Mouse (Mus musculus): Measurements from ENCODE around the gene Aspdh. TPM values are rescaled to one million over a fixed set of nuclear protein-coding genes. Genes with fewer than 3 reads are reported as not detected.

Aspdh gene
- polyA plus RNA-seq (2017; shearing (Covaris generic)): 0.57 TPM

GRCm38 (mm10) chr7:44465111-44465510 lies at the start of gene Aspdh:
Gene Aspdh, plus strand, starts transcription at chr7:44465391.

GRCm38 (mm10) chr7:44428968-44429521 lies 36.1 kb upstream of the Aspdh start, which contains the start of gene Lrrc4b:
Gene Lrrc4b, plus strand, starts transcription at chr7:44429018.

GRCm38 (mm10) chr7:44467811-44468411 lies 2.7 kb downstream of the Aspdh start, which contains the start of gene Josd2:
Gene Josd2, plus strand, starts transcription at chr7:44467980.

GRCm38 (mm10) chr7:44495992-44496770 lies 31.0 kb downstream of the Aspdh start, which contains the start of the genes Emc10 and Fam71e1:
Gene Emc10, minus strand, starts transcription at chr7:44496529.
Gene Fam71e1, plus strand, starts transcription at chr7:44496581.

Other genes with a start within 250 kb of the Aspdh start
- not detected for gene Klk1b5, start 249.4 kb upstream of the Aspdh start, polyA plus RNA-seq (2017; shearing (Covaris generic))
- gene Klk1, start 240.0 kb upstream of the Aspdh start, polyA plus RNA-seq (2017; shearing (Covaris generic)): not detected
- not detected for gene Gm36864, start 229.2 kb upstream of the Aspdh start, polyA plus RNA-seq (2017; shearing (Covaris generic))
- gene 1700028J19Rik, start 218.7 kb upstream of the Aspdh start, polyA plus RNA-seq (2017; shearing (Covaris generic)): 0.62 TPM
- gene 2410002F23Rik, start 218.7 kb upstream of the Aspdh start, polyA plus RNA-seq (2017; shearing (Covaris generic)): 218 TPM
- gene Acp4, start 208.0 kb upstream of the Aspdh start, polyA plus RNA-seq (2017; shearing (Covaris generic)): not detected
- gene Gm15517, start 203.9 kb upstream of the Aspdh start, polyA plus RNA-seq (2017; shearing (Covaris generic)): not detected
- 0.29 TPM for gene Clec11a, start 158.5 kb upstream of the Aspdh start, polyA plus RNA-seq (2017; shearing (Covaris generic))
- gene Shank1, start 155.1 kb upstream of the Aspdh start, polyA plus RNA-seq (2017; shearing (Covaris generic)): 0.13 TPM
- 0.20 TPM for gene Syt3, start 81.3 kb upstream of the Aspdh start, polyA plus RNA-seq (2017; shearing (Covaris generic))
- not detected for gene 1700008O03Rik, start 79.6 kb upstream of the Aspdh start, polyA plus RNA-seq (2017; shearing (Covaris generic))
- 0.13 TPM for gene Lrrc4b, start 36.4 kb upstream of the Aspdh start, polyA plus RNA-seq (2017; shearing (Covaris generic))
- gene Josd2, start 2.6 kb downstream of the Aspdh start, polyA plus RNA-seq (2017; shearing (Covaris generic)): 61.2 TPM
- gene Emc10, start 31.1 kb downstream of the Aspdh start, polyA plus RNA-seq (2017; shearing (Covaris generic)): 164 TPM
- gene Fam71e1, start 31.2 kb downstream of the Aspdh start, polyA plus RNA-seq (2017; shearing (Covaris generic)): 2.0 TPM
- not detected for gene Mybpc2, start 59.3 kb downstream of the Aspdh start, polyA plus RNA-seq (2017; shearing (Covaris generic))
- gene Spib, start 66.7 kb downstream of the Aspdh start, polyA plus RNA-seq (2017; shearing (Covaris generic)): 0.54 TPM
- gene Pold1, start 83.5 kb downstream of the Aspdh start, polyA plus RNA-seq (2017; shearing (Covaris generic)): 49.4 TPM
- 217 TPM for gene Nr1h2, start 88.6 kb downstream of the Aspdh start, polyA plus RNA-seq (2017; shearing (Covaris generic))
- gene Napsa, start 107.0 kb downstream of the Aspdh start, polyA plus RNA-seq (2017; shearing (Covaris generic)): not detected
- gene Kcnc3, start 125.3 kb downstream of the Aspdh start, polyA plus RNA-seq (2017; shearing (Covaris generic)): 0.16 TPM
- 0.89 TPM for gene Myh14, start 205.5 kb downstream of the Aspdh start, polyA plus RNA-seq (2017; shearing (Covaris generic))
- not detected for gene Izumo2, start 243.4 kb downstream of the Aspdh start, polyA plus RNA-seq (2017; shearing (Covaris generic))

Data from effector memory CD4-positive, alpha-beta T cell, adult 7 months (primary cell).